Mouse (Mus musculus): ENCODE measurements at regions not wholly inside any gene's neighbourhood (a gene's known extent, or its start where the extent isn't known, plus 50 kb on each side); places are given as distances from the start of the nearest gene placed in this dataset.

GRCm38 (mm10) chr12:39086285-39086684 is 307.1 kb downstream of the Etv1 start:
- DNase-seq, result no peak

GRCm38 (mm10) chr12:39094638-39095230 is 315.6 kb downstream of the Etv1 start:
- no peak for DNase-seq

GRCm38 (mm10) chr12:39123391-39124095 is 344.4 kb downstream of the Etv1 start:
- DNase-seq, result no peak

GRCm38 (mm10) chr12:39154689-39155088 is 375.5 kb downstream of the Etv1 start:
- no peak for DNase-seq

- no peak for DNase-seq
Observed at GRCm38 (mm10) chr12:39176958-39177357, 397.8 kb downstream of the Etv1 start.

GRCm38 (mm10) chr12:39224073-39224472 is 444.9 kb downstream of the Etv1 start:
- DNase-seq, result no peak

- DNase-seq, result no peak
Observed at GRCm38 (mm10) chr12:39256605-39257004, 477.4 kb downstream of the Etv1 start.

- no peak for DNase-seq
Observed at GRCm38 (mm10) chr12:39257571-39257970, 478.4 kb downstream of the Etv1 start.

- DNase-seq, result no peak
Observed at GRCm38 (mm10) chr12:39289676-39290075, 510.5 kb downstream of the Etv1 start.

GRCm38 (mm10) chr12:39301351-39302212 is 522.4 kb downstream of the Etv1 start:
- DNase-seq, result no peak

GRCm38 (mm10) chr12:39302213-39302591 is 523.0 kb downstream of the Etv1 start:
- no peak for DNase-seq

- no peak for DNase-seq
Observed at GRCm38 (mm10) chr12:39307746-39308145, 528.6 kb downstream of the Etv1 start.

GRCm38 (mm10) chr12:39309905-39310304 is 530.7 kb downstream of the Etv1 start:
- no peak for DNase-seq

- DNase-seq, result no peak
Observed at GRCm38 (mm10) chr12:39317229-39317628, 538.0 kb downstream of the Etv1 start.

- no peak for DNase-seq
Observed at GRCm38 (mm10) chr12:39321453-39321852, 542.3 kb downstream of the Etv1 start.

GRCm38 (mm10) chr12:39326157-39326556 is 547.0 kb downstream of the Etv1 start:
- no peak for DNase-seq

- DNase-seq, result no peak
Observed at GRCm38 (mm10) chr12:39326668-39327299, 547.6 kb downstream of the Etv1 start.

- no peak for DNase-seq
Observed at GRCm38 (mm10) chr12:39328377-39328776, 549.2 kb downstream of the Etv1 start.

GRCm38 (mm10) chr12:39339101-39339538 is 559.9 kb downstream of the Etv1 start:
- DNase-seq, result no peak

GRCm38 (mm10) chr12:39341751-39342271 is 562.6 kb downstream of the Etv1 start:
- no peak for DNase-seq

- no peak for DNase-seq
Observed at GRCm38 (mm10) chr12:39342327-39342726, 563.1 kb downstream of the Etv1 start.

- no peak for DNase-seq
Observed at GRCm38 (mm10) chr12:39371480-39372245, 592.5 kb downstream of the Etv1 start.

Data from thymus, postnatal 25 days (tissue).